Mouse (Mus musculus) frontal cortex, adult 2 months (tissue): ENCODE results near the gene Slc25a34. TPM values are rescaled to one million over a fixed set of nuclear protein-coding genes. Genes with fewer than 3 reads are reported as not detected.

Experiments
- DNase-seq, 2 experiments: peaks; one replicate each; pipeline ENCODE4 v3.0.0; 2022; ENCODE audit warnings: low spot score in 1 of 2; ENCODE audit errors: extremely low spot score in 1 of 2
- polyA plus RNA-seq: library from polyadenylated mRNA; depleted of rRNA; stranded (reverse); fragments of >200 nt; gene quantifications from 2 replicates; pipeline ENCODE4 v1.2.3, GENCODE M21; 2012

Gene Slc25a34
- polyA plus RNA-seq, 1 experiment: 9.7 TPM

GRCm38 (mm10) chr4:141645988-141646387 is 22.4 kb upstream of the Slc25a34 start:
- no peak for DNase-seq

- peak in 1 of 2 experiments; percentile 63 for DNase-seq
Observed at GRCm38 (mm10) chr4:141643118-141643855, 19.7 kb upstream of the Slc25a34 start.

GRCm38 (mm10) chr4:141641961-141642811 is 18.6 kb upstream of the Slc25a34 start:
- no peak for DNase-seq

- no peak for DNase-seq
Observed at GRCm38 (mm10) chr4:141641353-141641771, 17.7 kb upstream of the Slc25a34 start.

- no peak for DNase-seq
Observed at GRCm38 (mm10) chr4:141639474-141639873, 15.9 kb upstream of the Slc25a34 start.

- DNase-seq: no peak
Observed at GRCm38 (mm10) chr4:141636693-141637092, 13.1 kb upstream of the Slc25a34 start.

GRCm38 (mm10) chr4:141635991-141636390 is 12.4 kb upstream of the Slc25a34 start:
- no peak for DNase-seq

GRCm38 (mm10) chr4:141632111-141632873 is 8.7 kb upstream of the Slc25a34 start:
- no peak for DNase-seq

- DNase-seq: no peak
Observed at GRCm38 (mm10) chr4:141631250-141631649, 7.6 kb upstream of the Slc25a34 start.

- DNase-seq: no peak
Observed at GRCm38 (mm10) chr4:141630021-141630420, 6.4 kb upstream of the Slc25a34 start.

- DNase-seq: no peak
Observed at GRCm38 (mm10) chr4:141628661-141629060, 5.0 kb upstream of the Slc25a34 start.

- DNase-seq: no peak
Observed at GRCm38 (mm10) chr4:141627502-141627901, 3.9 kb upstream of the Slc25a34 start.

- DNase-seq: no peak
Observed at GRCm38 (mm10) chr4:141625774-141626550, 2.3 kb upstream of the Slc25a34 start.

GRCm38 (mm10) chr4:141624983-141625773 is 1.6 kb upstream of the Slc25a34 start:
- peak in 1 of 2 experiments; percentile 48 for DNase-seq

GRCm38 (mm10) chr4:141624134-141624533 is 513 bp upstream of the Slc25a34 start:
- DNase-seq: no peak

- DNase-seq: no peak
Observed at GRCm38 (mm10) chr4:141623037-141623436, 584 bp downstream of the Slc25a34 start.

- no peak for DNase-seq
Observed at GRCm38 (mm10) chr4:141622580-141622979, 1.0 kb downstream of the Slc25a34 start.

GRCm38 (mm10) chr4:141622091-141622490 is 1.5 kb downstream of the Slc25a34 start:
- no peak for DNase-seq

GRCm38 (mm10) chr4:141621297-141621696 is 2.3 kb downstream of the Slc25a34 start:
- no peak for DNase-seq
